Mouse (Mus musculus) c-Kit-positive CD71-positive TER-119-negative erythroid progenitor cells, embryonic 14.5 days (primary cell): ENCODE measurements around the gene Gm21953.
"Not testable (repeated sequence)": the region's sequence is repeated elsewhere in the genome, so short reads cannot be mapped to it uniquely, and the experiment has no call there.

Experiments used
- DNase-seq: peaks from one replicate; pipeline ENCODE4 v3.0.0-alpha.2; 2013; ENCODE audit warnings: low read depth

The Gm21953 gene

DNA sequence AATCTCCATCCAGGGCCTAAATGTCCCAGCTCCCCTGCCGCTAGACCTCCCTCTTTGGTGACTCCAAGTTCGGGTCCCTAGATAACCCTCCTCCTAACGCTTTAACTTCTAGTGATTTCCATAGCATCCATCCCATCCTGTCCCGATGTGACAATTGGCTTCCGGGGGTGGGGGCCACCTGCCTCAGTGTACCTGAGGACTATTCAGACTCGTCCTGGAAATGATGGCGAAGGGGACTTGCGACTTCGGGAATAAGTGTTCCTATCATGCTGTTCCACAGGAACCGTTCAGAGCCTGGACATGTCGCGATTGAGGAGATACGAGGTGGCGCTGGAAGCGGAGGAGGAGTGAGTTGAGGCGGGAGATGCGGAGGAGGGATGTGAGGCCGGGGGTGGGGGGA lies at the start of gene Gm21953:
Gene Gm21953, plus strand, starts transcription at position 301 of the 400 bp plus-strand sequence.
- DNase-seq: not testable (repeated sequence)

DNA sequence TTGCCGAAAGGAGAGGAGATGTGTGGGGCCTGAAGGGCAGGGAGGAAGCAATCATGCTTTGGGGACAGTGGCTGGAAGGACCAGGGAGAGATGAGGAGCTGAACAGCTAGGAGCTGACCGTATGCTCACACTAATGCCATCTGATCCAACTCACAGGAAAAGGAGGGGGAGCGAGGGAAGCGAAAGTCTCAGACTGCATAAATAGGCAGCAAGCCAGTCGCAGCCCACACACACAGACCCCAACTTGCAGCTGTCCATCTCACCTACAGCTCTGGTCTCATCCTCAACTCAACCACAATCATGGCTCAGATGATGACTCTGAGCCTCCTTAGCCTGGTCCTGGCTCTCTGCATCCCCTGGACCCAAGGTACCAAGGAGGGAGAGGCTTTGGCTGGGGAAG lies 38.6 kb upstream of the Gm21953 start, which contains the start of gene Ccl21b:
Gene Ccl21b, plus strand, starts transcription at position 301 of the 400 bp plus-strand sequence.
- not testable (repeated sequence) for DNase-seq

DNA sequence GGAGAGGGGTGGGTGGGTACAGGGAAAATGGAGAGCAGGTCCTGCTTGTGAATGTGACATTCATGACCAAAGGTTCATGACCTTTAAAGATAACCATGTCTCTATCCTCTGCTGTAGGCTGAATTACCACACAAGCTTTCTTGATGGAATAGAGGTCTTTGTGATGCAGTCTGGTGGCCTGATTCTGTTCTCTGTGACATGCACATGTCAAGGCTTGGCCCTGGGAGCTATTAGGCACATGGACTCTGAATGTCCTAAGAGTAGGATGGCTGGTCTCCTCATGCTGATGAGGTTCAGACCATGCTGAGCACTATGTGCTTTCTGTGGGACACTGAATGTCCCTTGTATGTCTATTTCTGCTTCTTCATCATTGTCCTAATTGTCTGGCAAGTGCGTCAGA lies 24.0 kb downstream of the Gm21953 start, which contains the start of gene Fam205a3:
Gene Fam205a3, plus strand, starts transcription at position 301 of the 400 bp plus-strand sequence.
- DNase-seq: not testable (repeated sequence)
